Mouse (Mus musculus) megakaryocyte, embryonic 14.5 days (primary cell): ENCODE results near the gene Kcnip2. TPM values are rescaled to one million over a fixed set of nuclear protein-coding genes. Genes with fewer than 3 reads are reported as not detected.

Experiments
- H3K27me3 ChIP-seq: replicated peaks from 2 replicates; pipeline ENCODE3; 2012; ENCODE audit warnings: inconsistent platforms
- H3K36me3 ChIP-seq: replicated peaks from 2 replicates; pipeline ENCODE3; 2012; ENCODE audit warnings: low read length, inconsistent platforms, mixed read lengths
- H3K4me1 ChIP-seq: 2 replicates; pipeline ENCODE4 v1.6.1; 2012; ENCODE audit warnings: inconsistent platforms
- H3K4me3 ChIP-seq: replicated peaks from 2 replicates; pipeline ENCODE3; 2012; ENCODE audit warnings: moderate library complexity, mild to moderate bottlenecking, inconsistent platforms
- H3K9me3 ChIP-seq: 2 replicates; pipeline ENCODE4 v1.6.1; 2012; ENCODE audit warnings: inconsistent platforms
- FLI1 ChIP-seq: IDR thresholded peaks from 2 replicates; pipeline ENCODE4 v1.6.1; 2012; ENCODE audit warnings: low read length, inconsistent platforms, mixed read lengths
- GATA1 ChIP-seq: IDR thresholded peaks from 3 replicates; pipeline ENCODE4 v1.6.1; 2012; ENCODE audit warnings: mixed read lengths, low read length, inconsistent platforms, borderline replicate concordance
- polyA plus RNA-seq: library from polyadenylated mRNA; stranded (reverse); fragments of >175 nt; gene quantifications from 2 replicates; pipeline ENCODE4 v1.2.3, GENCODE M21; 2012; ENCODE audit warnings: low replicate concordance; ENCODE audit not compliant: insufficient read depth

Kcnip2 gene
- polyA plus RNA-seq, 1 experiment = 0.35 TPM

- Histone ChIP-seq H3K4me3 (no peak overlapping the region), H3K27me3 (peaks cover 3% of the 10 kb centered on the region), H3K9me3 (no peaks in the 10 kb centered on the region), H3K36me3 (no peaks in the 10 kb centered on the region), H3K4me1 (peaks cover 14% of the 10 kb centered on the region)
- TF ChIP-seq GATA1 (no peak), FLI1 (no peak)
Measured at GRCm38 (mm10) chr19:45833665-45834064, 17.8 kb upstream of the Kcnip2 start.

DNA sequence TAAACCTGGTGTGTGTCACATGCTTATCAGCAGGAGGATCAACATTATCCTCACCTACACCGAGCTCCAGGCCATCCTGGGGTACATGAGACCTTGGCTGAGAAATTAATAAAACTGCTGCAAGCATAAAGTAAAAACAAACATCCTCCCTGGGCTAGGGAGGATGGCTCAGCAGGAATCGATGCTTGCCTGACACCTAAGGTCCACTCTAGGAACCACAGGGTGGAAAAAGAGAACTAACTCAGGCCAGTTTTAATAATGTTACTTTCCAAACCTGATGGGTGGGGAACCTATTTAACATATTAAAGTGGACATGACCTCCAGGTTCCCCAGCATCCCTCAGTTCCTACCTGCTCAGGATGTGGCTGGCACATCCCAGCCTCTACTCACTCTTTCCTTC is 14.8 kb upstream of the Kcnip2 start:
- Histone ChIP-seq H3K4me3 (no peak overlapping the region), H3K9me3 (peaks cover 4% of the 10 kb centered on the region), H3K4me1 (peaks cover 4% of the 10 kb centered on the region), H3K27me3 (peaks cover 1% of the 10 kb centered on the region), H3K36me3 (no peaks in the 10 kb centered on the region)
- TF ChIP-seq FLI1 (no peak), GATA1 (no peak)

- no peaks in the 10 kb centered on the region for H3K27me3 ChIP-seq
Measured at GRCm38 (mm10) chr19:45827736-45828135, 11.9 kb upstream of the Kcnip2 start.

GRCm38 (mm10) chr19:45827125-45827524 is 11.3 kb upstream of the Kcnip2 start:
- Histone ChIP-seq H3K9me3 (peaks cover 4% of the 10 kb centered on the region), H3K27me3 (no peaks in the 10 kb centered on the region), H3K36me3 (no peaks in the 10 kb centered on the region), H3K4me1 (no peaks in the 10 kb centered on the region), H3K4me3 (no peak overlapping the region)
- TF ChIP-seq FLI1 (no peak), GATA1 (no peak)

More at GRCm38 (mm10) chr19:45827736-45828135, 11.9 kb upstream of the Kcnip2 start:
- no peak for TF ChIP-seq FLI1
- TF ChIP-seq GATA1 = no peak
- no peaks in the 10 kb centered on the region for H3K36me3 ChIP-seq
- no peak overlapping the region for H3K4me3 ChIP-seq
- H3K9me3 ChIP-seq = peaks cover 4% of the 10 kb centered on the region
- no peaks in the 10 kb centered on the region for H3K4me1 ChIP-seq

GRCm38 (mm10) chr19:45826146-45826545 is 10.3 kb upstream of the Kcnip2 start:
- Histone ChIP-seq H3K27me3 (no peaks in the 10 kb centered on the region), H3K4me1 (no peaks in the 10 kb centered on the region), H3K36me3 (no peaks in the 10 kb centered on the region), H3K4me3 (no peak overlapping the region), H3K9me3 (peaks cover 4% of the 10 kb centered on the region)
- no peak for TF ChIP-seq GATA1
- no peak for TF ChIP-seq FLI1

DNA sequence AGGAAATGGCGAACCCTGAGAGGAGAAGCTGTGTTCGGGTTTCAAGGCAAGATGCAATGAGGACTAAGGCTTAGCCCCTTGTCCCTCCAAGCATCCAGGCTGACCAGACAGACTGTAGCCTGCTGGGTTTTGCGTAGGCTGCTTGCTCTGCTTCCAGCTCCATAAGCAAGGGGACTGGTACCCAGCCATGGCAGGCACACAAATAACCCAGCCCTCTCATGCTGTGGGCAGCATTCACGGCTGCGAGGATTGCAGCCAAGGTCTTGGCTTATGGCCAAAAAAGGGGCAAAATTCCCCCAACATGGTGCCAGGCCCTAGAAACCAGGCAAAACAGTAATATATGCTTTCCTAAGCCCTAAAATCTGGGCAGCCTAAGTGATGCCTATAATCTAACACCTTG is 6.0 kb upstream of the Kcnip2 start:
- H3K9me3 ChIP-seq = no peaks in the 10 kb centered on the region
- H3K36me3 ChIP-seq = peaks cover 19% of the 10 kb centered on the region
- TF ChIP-seq GATA1 (no peak), FLI1 (no peak)

GRCm38 (mm10) chr19:45817816-45818490 is 2.1 kb upstream of the Kcnip2 start:
- peaks cover 18% of the 10 kb centered on the region for H3K4me1 ChIP-seq
- TF ChIP-seq GATA1 (no peak), FLI1 (no peak)
- no peaks in the 10 kb centered on the region for H3K9me3 ChIP-seq
- H3K27me3 ChIP-seq = peaks cover 35% of the 10 kb centered on the region
- peaks cover 19% of the 10 kb centered on the region for H3K36me3 ChIP-seq
- no peak overlapping the region for H3K4me3 ChIP-seq

More for the DNA sequence above, 6.0 kb upstream of the Kcnip2 start:
- Histone ChIP-seq H3K4me1 (peaks cover 8% of the 10 kb centered on the region), H3K27me3 (peaks cover 6% of the 10 kb centered on the region), H3K4me3 (no peak overlapping the region)

DNA sequence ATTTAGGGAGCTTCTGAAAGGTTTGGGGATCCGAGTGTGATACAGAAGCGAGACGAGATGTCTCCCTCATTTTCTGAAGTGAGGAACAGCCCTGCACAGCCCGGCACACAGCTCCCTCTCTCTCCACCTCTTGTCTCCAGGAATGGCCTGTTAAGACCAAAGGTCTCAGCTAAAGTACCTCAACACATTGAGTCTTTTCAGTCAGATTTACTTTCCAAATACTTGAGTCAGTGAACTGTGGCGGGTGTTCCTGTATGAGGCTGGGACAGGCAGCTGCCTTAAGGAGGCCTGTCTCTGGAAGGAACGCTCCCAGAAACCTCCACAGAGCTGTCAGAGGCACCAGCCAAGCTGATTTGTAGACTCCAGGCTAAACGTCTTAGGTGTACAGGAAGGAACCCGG is 866 bp upstream of the Kcnip2 start:
- TF ChIP-seq FLI1 (no peak), GATA1 (no peak)
- no peak overlapping the region for H3K4me3 ChIP-seq
- H3K9me3 ChIP-seq = no peaks in the 10 kb centered on the region
- H3K27me3 ChIP-seq = peaks cover 43% of the 10 kb centered on the region
- H3K4me1 ChIP-seq = peaks cover 30% of the 10 kb centered on the region
- peaks cover 19% of the 10 kb centered on the region for H3K36me3 ChIP-seq

DNA sequence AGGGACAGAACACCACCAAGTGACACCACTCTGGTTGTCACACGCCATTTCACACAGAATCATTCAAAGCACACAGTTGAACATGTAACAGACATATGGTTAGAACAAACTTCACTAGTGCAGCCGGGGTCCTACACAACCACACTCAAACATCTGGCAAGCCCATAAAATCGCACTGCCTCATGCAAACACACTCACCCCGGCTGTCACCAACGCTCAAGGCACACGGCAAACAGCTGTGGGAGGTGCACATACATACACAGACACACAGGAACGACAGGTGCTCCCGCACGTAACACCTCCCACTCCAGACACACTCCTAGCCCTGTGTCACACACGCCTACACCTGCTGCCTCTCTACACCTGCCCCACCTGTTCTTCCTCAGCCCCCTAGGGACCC is 691 bp downstream of the Kcnip2 start:
- TF ChIP-seq GATA1 = no peak
- no peak for TF ChIP-seq FLI1
- Histone ChIP-seq H3K9me3 (no peaks in the 10 kb centered on the region), H3K4me1 (peaks cover 32% of the 10 kb centered on the region), H3K36me3 (peaks cover 19% of the 10 kb centered on the region), H3K4me3 (peak overlapping the region; percentile 1), H3K27me3 (peaks cover 53% of the 10 kb centered on the region)

DNA sequence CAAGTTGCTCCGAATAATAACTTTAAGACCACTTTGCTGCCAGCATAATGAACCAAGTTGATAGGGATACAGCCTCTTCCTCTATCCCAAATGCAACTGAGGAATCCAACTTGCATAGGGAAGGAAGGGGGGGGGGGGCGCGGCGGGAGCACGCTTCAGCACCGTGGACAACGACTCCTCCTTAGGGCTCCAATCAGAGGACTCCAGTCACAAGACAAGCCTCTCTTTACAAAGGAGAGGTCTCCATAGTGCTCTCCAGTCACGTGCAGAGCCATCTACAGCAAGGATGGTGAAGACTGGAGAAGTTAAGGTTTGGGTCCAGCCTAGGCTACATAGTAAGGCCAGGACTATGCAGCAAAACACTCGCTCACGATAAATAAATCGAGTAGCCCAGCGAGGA is 2.1 kb downstream of the Kcnip2 start:
- H3K9me3 ChIP-seq = no peaks in the 10 kb centered on the region
- TF ChIP-seq FLI1 = no peak
- TF ChIP-seq GATA1 = no peak
- peaks cover 55% of the 10 kb centered on the region for H3K27me3 ChIP-seq
- peaks cover 32% of the 10 kb centered on the region for H3K4me1 ChIP-seq
- peaks cover 10% of the 10 kb centered on the region for H3K36me3 ChIP-seq
- H3K4me3 ChIP-seq = no peak overlapping the region

GRCm38 (mm10) chr19:45813263-45813662 is 2.6 kb downstream of the Kcnip2 start:
- peaks cover 26% of the 10 kb centered on the region for H3K4me1 ChIP-seq
- peaks cover 5% of the 10 kb centered on the region for H3K36me3 ChIP-seq
- H3K27me3 ChIP-seq = peaks cover 55% of the 10 kb centered on the region
- H3K4me3 ChIP-seq = no peak overlapping the region
- TF ChIP-seq GATA1 (no peak), FLI1 (no peak)
- no peaks in the 10 kb centered on the region for H3K9me3 ChIP-seq
